Mouse (Mus musculus) heart, adult 2 months (tissue): ENCODE results near the gene Tmem245.

Source experiments
- EP300 ChIP-seq: fragments of 200-500 bp; IDR thresholded peaks from 2 replicates; pipeline ENCODE4 v1.6.1; 2011; ENCODE audit warnings: low read depth, low read length, control low read depth; ENCODE audit not compliant: insufficient read depth
- POLR2A ChIP-seq: fragments of 200-500 bp; IDR thresholded peaks from 2 replicates; pipeline ENCODE4 v1.6.1; 2011; ENCODE audit warnings: mild to moderate bottlenecking, low read depth, low read length, control low read depth; ENCODE audit not compliant: insufficient read depth

DNA sequence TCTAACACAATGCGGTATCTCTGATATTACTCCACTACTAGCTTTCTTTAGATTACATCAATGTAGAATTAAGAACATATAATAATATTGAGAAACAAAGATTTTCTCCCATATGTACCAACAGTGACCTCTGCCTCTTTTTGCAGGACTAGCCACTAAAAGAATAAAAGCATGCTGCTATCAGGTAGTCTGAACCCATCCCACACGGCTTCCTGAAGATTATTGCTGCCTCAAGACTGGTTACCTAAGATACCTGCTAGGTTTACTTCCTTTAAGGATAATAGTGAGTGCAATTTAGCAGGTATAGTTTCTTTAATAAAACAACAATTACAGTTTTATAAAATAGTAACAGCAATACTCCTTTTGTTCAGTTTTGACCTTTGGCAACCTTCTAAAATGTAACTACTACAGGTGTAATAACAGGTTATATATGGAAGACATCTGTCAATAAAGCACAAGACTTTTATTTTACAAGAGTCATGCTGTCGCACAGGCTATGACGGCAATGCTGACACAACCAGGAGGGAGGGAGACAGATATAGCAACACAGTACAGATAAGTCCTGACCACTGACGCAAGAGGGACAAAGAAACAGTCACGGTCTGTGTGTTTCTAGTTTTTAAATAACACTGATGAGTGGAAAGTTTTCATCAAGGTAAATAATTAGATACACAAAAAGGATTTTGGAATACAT is 60.8 kb downstream of the Tmem245 start:
- no peak for TF ChIP-seq POLR2A
- TF ChIP-seq EP300: 0 out of 2 replicates have a peak, but pooled peaks have one; percentile 10
